4 mouse cellular contexts compared by ENCODE assay signal in the genomic region with DNA sequence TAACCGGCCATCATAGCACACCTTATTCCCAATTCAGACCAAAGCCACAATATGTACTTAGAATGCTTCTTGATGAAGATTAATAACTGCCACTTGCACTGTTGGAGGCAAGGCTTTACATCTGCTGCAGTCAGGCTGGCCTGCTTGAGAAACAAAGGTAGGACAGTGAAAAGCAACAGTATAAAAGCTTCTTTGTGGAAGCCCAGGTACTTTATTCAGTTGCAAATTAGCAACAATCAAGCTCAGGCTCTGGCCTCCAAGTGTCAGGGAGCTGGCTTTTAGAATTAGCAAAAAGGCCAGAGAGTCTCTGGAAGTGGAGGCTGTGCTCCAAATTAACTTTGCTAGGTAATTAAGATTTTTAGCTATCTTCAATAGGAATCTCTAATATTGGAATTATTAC. TPM values are rescaled to one million over a fixed set of nuclear protein-coding genes. Genes with fewer than 3 reads are reported as not detected.
DNase-seq lines count a peak whose midpoint lies in the region.
"Not testable (repeated sequence)": the region's sequence is repeated elsewhere in the genome, so short reads cannot be mapped to it uniquely, and the experiment has no call there.

No protein-coding gene starts in this region.

- in situ Hi-C loops in ES-E14 (cut with MboI; ENCODE audit: low sequenced_read_pairs in 2 of 2, unreplicated experiment in 2 of 2) = not testable (repeated sequence)

- H3K9me3 ChIP-seq in ES-E14 (ENCODE audit: control insufficient read depth, insufficient read depth, low read depth, low read length) = not testable (repeated sequence)

- not testable (repeated sequence) for H3K9ac ChIP-seq in ES-E14 (ENCODE audit: insufficient read depth, low read depth, low read length, poor library complexity, severe bottlenecking)

- not testable (repeated sequence) for H3K4me1 ChIP-seq in ES-E14 (ENCODE audit: control insufficient read depth in 2 of 2, insufficient read depth in 2 of 2, low read length in 2 of 2, poor library complexity in 1 of 2)

- peak overlapping the region; percentile 64; the same call in 1 of the 2 replicates for H3K27ac ChIP-seq in ES-E14 (ENCODE audit: insufficient read depth, low read depth, low read length, poor library complexity, severe bottlenecking)

- DNase-seq in ES-CJ7 (ENCODE audit: low read depth, low spot score) = peak; percentile 63
- DNase-seq in ES-E14 (ENCODE audit: low read depth, low spot score) = not testable (repeated sequence)
- peak; percentile 83 for DNase-seq in R1 (ENCODE audit: low read depth, low spot score)
- peak; percentile 76 for DNase-seq in ZHBTc4 (ENCODE audit: low read depth, low spot score)

- H3K36me3 ChIP-seq in ES-E14 (ENCODE audit: control insufficient read depth, insufficient read depth, low read length, poor library complexity, severe bottlenecking) = not testable (repeated sequence)

- not testable (repeated sequence) for H3K4me3 ChIP-seq in ES-E14 (ENCODE audit: insufficient read depth in 1 of 2, low read depth in 1 of 2, low read length in 2 of 2, poor library complexity in 1 of 2, severe bottlenecking in 1 of 2)

RNA-seq across cellular contexts. Expression of gene Zbtb24, which starts 39.4 kb away (rescaled TPM):
- 11.9 and 12.7 TPM in 2 replicates for total RNA-seq in ES-E14 (2012; rRNA removed)
